Mouse (Mus musculus) spleen, postnatal 4 days (tissue): Measurements from ENCODE around the gene Arhgef28.

Experiments
- DNase-seq, 2 experiments: peaks; one replicate each; pipeline ENCODE4 v3.0.0; 2022; ENCODE audit warnings: low spot score in 2 of 2

Gene Arhgef28

DNA sequence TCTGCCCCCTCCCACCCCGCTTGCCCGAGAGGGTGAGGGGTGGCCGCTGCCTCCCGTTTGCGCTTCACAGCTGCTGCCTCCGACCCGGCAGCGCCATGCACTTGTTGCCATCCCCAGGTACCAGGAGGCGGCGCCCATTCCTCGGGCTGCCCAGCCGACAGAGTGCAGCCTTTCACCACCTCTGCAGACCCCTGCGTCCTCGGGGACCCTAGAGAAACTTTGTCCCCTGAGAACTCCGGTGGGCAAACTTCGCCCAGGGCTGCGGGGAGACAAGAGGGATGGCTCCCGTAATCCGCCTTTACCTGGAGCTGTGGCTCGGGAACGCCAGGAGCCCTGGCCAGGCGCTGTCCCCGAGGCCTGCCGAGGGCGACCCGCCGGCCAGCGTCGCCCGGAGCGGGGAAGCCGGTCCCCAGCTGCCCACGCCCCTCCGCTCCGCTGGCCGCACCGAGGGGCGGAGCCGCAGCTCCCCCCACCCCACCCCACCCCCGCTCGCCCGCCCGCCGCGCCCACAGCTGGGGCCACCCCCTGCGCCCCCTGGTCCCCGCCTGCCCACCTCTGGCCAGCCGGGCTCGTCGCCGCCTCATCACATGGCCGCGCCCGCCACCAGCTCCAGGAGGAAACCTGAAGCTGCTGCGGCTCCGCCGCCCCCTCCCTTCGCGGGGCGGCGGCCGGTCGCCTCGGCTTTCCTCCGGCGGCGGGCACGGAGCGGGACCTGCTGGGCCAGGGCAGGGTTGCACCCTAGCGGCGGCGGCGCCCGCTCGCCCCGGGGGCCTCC is at the start of gene Arhgef28:
Arhgef28 (minus strand) TSS at position 669 of the 775 bp plus-strand sequence.
- DNase-seq: peak; percentile 50 to 77

DNA sequence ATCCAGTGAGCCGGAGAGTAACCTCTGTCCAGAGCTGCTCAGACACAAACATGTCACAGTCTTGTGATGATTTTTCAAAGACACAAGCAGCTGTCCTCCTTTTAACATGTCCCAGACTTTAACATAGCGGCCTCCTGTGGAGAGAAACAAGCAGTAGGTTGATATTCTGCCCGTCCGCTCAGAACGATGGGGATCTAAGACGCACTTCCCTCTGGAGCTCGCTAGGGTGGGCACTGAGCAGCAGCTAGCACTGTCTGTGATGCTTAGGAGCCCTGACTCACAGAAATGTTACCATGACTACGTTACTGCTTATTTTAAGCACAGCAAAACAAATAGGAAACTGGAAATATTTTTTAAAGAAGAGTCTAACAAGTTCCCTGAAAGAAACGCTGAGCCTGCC is 48.7 kb upstream of the Arhgef28 start:
- DNase-seq: no peak

DNA sequence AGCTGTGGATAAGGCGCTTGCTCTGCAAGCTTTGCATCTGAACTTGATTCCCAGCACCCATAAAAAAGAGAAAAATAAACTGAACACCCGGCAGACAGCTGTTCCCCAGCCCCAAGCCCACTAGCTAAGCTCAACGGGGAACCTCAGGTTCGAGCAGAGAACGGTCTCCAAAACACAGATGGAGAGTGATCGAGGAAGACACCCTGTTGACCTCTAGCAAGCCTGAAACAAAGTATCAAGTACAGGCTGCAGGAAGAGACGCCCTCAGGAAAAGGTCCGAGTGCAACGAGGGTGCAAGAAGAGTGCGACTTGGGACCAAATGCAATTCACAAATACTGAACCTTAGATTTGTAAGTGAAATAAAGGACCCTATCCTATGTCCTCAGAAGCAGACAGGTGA is 43.4 kb upstream of the Arhgef28 start:
- no peak for DNase-seq

DNA sequence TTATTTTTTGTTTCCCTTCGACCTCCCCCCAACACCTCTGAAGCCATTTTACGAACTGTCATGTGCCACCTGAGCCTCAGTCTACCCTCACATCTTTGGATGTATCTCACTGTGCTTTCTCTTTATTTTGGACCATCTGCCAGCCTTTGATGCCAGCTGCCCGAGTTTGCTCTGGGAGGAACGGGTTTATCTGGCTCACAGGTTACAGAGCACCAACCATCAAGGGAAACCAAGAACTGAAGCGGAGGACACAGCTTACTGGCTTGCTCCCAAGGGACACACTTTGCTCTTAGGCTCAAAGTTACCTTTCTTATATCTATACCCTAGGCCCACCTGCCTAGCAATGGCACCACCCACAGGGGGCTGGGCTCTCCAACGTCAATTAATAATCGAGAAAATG is 39.1 kb upstream of the Arhgef28 start:
- no peak for DNase-seq

DNA sequence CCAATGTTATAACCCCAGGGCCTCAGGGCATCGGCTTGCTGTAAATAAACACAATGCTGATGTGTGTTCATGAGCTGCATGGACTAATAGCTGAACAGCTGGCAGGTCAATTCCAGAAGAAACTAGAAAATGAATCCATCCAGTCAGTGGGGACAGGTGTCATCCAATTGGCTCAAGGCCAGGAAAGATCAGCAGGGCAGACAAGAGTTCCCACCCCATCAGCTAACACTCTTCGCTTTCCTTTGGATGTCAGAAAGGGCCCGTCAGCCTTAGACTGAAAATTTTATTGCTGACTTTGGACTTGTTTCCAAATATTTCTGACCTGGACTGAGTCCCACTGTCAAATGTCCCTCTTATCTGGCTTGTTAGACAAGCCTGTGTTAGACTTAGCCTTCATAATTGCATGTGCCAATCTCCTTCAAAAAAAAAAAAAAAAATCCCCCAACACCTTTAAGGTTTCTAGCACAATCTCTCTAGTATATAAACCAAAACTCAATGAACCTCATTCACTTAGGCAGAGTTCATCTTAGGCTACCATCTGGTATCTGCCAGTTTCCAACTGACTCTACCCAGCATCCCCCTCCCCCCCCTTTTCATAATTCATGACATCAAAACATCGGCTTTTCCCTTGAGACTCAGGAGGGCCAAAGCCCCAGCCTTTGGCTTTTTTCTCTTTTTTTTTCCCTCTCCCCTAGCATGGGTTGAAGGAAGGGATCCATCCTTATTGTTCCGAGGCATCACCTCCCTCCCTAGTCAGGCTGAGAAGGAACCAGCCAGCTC is 38.5 kb upstream of the Arhgef28 start:
- DNase-seq: no peak

DNA sequence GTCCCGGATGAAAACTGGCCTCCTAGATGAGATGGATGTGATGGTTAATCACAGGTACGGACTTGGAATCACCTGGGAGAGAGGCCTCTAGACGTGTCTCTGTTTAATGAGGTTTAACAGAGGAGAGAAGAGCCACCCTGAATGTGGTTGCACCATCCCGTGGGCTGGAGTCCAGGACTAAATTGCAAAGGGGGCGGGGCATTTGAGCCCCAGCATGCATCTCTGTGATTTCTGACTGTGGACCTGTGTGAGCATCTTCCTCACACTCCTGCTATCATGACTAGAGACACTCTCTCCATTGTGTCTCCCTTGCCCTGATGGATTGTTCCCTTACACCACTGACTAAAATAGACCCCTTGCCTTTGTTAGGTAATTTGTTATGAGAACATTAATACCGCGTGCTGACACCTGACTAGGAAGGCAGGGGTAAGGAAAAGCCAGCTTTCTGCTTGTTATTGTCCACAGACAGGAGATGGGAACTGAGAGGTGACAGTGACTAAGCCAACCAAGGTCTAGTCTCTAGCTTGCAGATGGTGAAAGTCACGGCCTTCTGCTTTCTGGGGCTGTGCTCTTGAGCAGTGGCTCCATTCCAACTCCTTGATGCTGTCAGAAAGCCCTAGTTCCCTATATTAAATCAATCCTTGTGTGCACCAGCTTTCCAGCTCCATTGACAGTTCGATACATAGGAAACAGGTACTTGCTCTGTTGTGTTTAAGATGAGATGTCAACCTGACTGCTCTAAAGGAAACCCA is 35.5 kb upstream of the Arhgef28 start:
- DNase-seq: no peak

DNA sequence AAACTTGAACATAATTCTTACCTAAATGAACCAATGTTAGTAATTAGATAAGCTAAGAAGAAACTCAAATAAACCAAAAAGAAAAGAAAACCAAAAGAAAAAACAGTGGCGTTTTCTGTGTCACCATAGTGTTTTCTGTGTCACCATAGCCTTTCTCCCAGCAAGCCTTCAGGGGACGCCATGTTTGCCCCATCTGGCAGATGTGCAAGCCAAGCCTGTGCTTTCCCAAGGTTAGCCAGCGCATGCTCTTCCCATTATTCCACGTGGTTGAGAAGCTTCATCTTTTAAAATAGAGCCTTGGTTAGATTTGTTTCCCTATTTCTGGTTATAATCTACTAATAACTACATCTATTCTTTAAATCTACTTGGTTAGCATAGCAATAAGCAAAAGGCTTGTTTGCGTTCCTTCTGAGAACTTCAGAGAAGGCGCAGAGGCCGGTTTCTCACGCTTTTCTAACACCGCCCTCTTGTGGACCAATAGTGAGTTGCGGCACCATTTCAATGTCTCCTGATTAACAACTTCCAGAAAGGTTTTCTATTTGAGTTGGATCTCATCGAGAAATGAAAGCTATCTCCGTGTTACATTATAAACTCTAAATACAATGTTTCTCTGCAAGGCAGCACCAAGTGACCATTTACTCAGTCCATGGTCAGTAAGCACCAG is 33.9 kb upstream of the Arhgef28 start:
- peak; percentile 44 to 73 for DNase-seq

DNA sequence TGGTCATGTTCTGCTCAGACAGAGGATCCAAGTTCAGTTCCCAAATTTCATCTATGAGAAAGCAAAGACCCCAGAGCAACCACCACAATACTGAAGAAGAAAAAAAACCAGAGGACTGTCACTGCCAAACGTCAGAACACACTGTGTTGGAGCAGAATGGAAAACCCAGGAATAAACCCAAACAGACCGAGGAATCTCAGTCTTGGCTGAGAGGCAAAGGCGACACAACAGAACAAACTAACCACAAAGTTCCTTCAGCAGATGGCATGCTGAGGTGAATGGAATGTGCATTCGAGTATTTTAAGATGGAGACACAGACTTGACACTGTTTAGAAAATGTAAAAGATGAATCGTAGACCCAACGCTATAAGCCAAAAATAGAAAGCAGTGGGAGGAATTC is 29.2 kb upstream of the Arhgef28 start:
- no peak for DNase-seq

DNA sequence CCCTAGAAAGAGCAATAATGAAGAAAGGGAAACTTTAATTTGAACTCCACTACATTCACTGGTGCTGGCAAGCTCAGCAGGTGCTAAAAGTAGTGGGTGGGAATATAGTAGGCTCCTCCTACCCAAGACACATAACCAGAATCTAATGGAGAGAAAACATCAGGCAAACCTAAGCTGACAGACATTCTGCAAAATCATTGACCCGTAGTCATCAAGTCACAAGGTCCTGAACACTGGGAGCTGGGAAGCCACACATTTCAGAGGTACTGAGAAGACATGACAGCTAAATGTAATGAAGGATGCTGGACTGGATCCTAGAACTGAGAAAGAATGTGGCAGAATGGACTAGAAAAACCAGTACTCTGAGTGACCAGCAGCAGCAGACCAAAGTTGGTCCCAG is 24.3 kb upstream of the Arhgef28 start:
- DNase-seq: no peak

DNA sequence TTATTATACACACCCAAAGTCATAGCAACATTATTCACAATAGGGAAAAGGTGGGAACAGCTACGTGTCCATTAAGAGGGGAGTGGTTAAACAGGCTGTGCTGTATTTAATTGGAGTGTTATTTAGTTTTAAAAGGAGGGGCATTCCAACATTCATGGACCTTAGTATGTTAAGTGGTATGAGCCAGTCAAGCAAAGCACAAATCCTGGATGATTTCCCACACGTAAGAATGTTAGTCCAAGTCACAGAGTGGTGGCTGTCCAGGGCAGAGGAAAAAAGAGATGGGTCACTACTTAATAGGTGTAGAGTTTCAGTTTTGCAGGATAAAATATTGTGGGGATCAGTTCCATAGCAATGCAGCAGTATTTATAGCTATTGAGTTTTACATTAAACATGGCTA is 20.0 kb upstream of the Arhgef28 start:
- DNase-seq: no peak

DNA sequence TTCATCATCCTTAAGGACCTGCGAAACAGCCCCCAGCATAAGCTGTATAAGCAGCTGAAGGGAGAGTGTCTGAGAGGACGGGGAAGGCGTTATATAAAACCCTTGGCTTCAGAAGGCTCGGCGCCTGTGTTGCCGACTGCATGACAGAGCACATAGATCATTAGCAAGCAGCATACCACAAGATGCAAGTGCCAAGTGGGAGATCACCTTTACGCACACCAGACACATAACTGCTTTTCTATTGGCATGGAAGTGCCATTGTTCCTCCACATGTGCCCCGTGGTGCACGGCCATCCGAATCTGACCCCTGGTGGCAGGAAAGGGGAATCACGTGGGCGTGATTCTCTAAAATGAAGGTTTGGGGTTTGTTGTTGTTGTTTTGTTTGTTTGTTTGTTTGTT is 16.6 kb upstream of the Arhgef28 start:
- DNase-seq: no peak

DNA sequence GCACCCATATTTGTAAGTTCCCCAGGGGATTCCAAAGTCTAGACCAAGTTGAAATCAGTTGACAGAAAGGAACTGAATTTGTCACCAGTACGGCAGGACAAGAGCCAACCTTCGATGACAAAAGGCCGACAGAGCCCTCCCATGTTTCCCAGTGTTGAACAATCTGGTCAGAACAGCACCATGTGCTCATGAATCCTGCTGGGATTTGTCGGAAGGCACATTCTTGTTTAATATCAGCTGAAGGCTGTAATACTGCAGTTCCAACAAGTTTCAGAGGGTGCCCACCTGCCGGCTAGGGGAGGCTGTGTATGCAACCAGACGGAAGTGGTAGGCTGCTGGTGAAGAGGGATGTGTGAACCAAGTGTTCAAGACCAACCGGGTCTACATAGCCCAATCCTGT is 3.9 kb upstream of the Arhgef28 start:
- no peak for DNase-seq

DNA sequence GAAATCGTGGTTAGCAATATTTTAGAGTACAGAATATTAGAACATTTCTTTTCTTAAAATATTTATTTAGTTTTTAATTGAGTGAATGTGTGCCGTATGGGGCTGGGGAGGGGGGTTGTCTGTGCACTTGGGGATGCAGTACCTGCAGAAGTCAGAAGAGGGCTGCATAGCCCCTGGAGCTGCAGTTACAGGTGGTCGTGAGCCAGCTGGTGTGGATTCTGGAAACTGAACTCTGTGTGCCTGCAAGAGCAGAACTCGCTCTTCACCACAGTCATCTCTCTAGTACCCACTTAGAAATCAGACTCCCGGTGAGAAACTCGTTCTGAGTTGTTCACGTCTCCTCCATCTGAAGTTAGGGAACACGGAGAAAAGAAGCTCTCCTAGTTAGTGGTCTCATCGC is 2.6 kb upstream of the Arhgef28 start:
- no peak for DNase-seq

DNA sequence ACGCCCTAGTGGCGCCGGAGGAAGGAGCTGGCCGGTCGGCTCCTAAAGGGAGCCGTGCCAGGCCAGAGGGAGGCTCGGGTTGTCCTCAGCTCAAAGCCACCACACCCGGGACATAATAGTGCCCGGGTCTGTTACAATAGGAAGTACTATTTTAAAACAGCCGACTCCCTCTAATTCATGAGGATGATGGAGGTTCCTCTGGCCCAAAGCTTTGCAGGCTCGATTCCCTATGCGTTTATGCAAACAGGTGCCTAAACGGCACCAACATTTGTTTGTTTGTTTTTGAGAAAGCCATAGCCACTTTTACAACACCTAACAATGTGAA is 269 bp upstream of the Arhgef28 start:
- DNase-seq: no peak

DNA sequence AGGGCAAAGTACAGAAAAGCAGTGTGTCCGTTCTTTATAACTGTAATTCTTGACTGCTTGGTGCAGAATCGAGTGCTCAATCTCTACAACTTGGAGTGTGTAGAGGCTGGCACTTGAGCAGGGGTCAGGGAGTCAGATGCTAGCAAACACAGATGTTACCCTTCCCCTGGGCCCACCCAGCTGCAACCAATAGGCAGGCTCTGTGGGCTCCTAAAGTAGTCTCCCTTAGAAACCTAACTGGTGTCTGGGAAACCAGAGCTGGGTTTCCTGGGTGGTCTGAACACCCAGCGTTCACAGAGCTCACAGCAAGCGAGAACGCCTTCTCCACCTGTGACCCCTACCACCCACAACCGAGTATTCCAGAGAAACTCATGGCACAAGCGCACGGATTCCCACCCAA is 1.1 kb downstream of the Arhgef28 start:
- DNase-seq: no peak

DNA sequence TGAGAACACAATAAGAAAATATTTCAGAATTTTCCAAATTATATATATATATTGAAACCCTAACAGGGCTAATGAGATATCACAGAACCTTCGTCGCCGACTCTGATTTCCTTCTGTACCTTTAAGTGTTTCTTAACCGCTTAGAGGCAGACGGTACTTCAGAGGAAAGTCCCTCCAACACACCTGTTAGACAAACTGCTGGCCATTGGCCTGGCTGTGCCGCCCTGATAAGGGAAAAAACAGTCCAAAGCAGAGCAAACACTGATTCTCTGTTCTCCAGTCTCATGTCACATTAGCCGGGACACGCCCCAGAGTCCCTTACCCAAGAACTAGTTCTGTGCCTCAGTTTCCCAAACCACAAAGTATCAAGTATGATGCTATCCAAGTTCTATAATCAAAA is 1.9 kb downstream of the Arhgef28 start:
- no peak for DNase-seq

DNA sequence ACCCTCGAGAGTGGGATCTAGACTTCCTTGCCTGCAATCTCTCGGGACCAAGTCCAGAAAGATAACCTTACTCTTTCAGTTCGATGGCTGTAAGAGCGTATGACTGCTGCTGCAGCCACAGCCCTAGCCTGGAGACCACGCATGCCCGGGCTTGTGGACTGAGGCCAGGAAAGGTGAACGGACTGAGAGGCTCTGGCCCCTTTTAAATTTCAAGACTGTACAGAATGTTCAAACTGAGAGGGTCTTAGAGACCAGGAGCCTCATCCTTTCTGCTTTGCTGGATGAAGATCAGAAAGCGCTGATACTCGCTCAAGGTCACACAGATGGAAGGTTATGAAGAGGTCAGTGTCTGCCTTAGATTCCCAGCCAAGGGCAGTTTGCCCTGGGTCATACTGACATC is 4.8 kb downstream of the Arhgef28 start:
- no peak for DNase-seq

DNA sequence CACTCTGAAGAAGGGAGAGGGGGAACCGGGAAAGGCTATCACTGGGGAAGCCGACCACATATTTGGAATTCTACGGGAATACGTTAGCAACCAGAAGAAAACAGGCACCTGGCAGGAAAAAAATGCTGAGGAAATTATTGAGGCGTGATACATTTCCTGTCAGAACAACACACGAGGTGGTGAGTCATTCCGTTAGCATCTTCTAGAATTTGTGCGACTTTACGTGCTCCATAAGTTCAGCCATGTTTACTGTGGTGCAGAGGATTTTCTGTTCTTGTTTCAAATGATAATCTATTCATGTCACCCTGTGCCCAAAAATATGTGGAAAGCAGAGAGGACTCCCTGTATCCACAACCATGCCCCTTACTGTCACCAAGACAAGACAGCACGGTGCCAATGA is 13.6 kb downstream of the Arhgef28 start:
- DNase-seq: no peak

DNA sequence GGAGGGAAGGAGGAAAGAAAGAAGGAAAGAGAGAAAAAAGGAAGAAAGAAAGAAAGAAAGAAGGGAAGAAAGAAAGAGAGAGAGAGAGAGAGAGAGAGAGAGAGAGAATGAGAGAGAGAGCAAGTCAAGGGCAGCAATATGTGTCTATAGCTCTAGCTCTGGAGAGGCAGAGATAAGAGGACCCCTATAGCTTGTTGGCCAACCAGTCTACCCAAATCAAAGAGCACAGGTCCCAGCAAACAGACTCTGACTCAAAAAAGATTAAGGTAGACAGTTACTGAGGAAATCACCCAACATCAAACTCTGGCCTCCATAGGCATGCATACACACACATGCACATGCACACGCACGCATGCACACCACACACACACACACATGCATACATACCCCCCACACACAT is 17.7 kb downstream of the Arhgef28 start:
- no peak for DNase-seq

DNA sequence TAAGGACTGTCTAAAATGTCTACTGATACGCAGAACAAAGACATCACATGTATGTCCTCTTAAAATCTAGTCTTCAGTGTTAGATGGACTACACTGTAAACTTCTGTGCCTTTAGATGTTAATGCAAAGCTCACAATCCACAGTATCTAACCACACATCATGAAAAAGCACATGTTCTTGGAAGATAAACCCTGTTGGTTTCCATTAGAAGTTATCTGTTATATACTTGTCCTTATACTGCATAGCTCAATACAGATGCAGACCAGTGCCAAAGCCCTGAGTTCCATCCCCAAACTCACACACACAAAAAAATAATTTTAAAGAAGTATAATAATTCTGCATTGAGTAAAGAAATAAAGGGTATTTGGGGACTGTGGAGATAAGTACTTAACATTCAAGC is 18.3 kb downstream of the Arhgef28 start:
- DNase-seq: no peak

DNA sequence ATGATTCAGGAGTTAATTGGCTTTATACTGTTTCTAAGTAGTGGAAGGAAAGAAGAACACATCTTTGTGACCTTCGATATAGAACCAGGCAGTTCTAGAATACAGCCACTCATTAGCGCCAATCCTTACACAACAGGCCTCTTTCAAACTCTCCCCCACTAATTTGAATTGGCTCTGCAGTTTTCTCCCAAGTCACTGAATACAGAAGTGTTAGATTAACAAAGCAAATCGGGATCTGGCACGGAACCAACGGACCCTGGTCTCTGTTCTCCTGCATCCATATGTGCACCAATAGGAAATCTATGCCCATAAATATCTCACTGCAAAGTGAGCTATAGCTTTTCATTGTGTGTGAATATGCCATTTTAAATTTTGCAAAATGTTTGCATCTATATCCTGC is 20.1 kb downstream of the Arhgef28 start:
- no peak for DNase-seq

DNA sequence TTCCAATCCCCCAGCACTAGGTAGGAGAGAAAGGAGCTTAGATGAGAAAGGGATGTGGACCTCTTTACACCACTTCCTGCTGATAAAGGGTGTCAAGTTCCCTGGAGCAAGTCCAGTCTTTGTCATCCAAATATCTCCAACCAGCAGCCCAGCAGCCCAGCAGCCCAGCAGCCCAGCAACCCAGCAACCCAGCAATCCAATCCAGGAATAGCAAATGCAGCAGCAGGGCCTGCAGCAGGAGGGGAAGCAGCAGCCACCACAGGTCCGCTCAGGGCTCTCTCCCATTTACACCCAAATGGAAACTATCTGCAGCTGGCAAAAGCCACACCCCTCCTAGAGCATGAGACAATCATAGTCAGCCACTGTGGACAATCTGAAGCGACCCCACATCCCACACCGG is 21.6 kb downstream of the Arhgef28 start:
- no peak for DNase-seq
